Mouse (Mus musculus) heart, adult 2 months (tissue): Measurements from ENCODE around the gene Gucd1.

Experiments used
- CTCF ChIP-seq: fragments of 200-600 bp; IDR thresholded peaks from 2 replicates; pipeline ENCODE4 v1.8.1; 2022; ENCODE audit warnings: antibody characterized with exemption, mild to moderate bottlenecking, moderate library complexity
- POLR2A ChIP-seq: fragments of 200-500 bp; IDR thresholded peaks from 2 replicates; pipeline ENCODE4 v1.6.1; 2011; ENCODE audit warnings: mild to moderate bottlenecking, low read depth, low read length, control low read depth; ENCODE audit not compliant: insufficient read depth

DNA sequence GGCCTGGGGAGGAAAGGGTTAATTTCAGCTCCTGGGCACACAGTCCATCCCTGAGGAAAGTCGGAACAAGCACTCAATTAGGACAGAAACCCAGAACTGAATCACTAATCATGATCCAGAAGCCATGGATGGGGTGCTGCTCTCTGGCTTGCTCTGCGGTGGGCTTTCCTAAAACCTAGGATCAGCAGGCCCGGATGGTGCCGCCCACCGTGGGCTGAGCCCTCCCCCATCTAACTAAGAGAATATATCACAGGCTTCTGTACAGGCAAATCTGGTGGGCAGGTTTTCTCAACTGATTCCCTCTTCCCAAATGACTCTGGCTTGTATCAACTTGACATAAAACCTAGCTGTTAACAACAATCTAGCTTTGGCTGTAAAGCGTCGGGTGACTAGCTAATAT lies 30.1 kb upstream of the Gucd1 start:
- TF ChIP-seq POLR2A: no peak
- no peak for TF ChIP-seq CTCF
